Mouse (Mus musculus) MEL (cell line): ENCODE measurements around the gene Notum. TPM values are rescaled to one million over a fixed set of nuclear protein-coding genes. Genes with fewer than 3 reads are reported as not detected.
A peak's percentile ranks its signal among the peaks of the same experiment; 100 is the strongest.

ENCODE experiments used
- DNase-seq: peaks from one replicate; pipeline ENCODE4 v3.0.0; 2011; ENCODE audit warnings: low read depth, low spot score
- H3K27ac ChIP-seq: 2 replicates; pipeline ENCODE4 v1.5.1; 2012; ENCODE audit warnings: low read depth, mild to moderate bottlenecking, control low read depth, low read length, moderate library complexity; ENCODE audit not compliant: control insufficient read depth
- H3K27me3 ChIP-seq, 2 experiments: fragments of 150-350 bp in 1 of 2; sonication (generic) in 1 of 2; 2 replicates each; pipeline ENCODE4 v1.6.1; 2012; ENCODE audit warnings: low read length in 2 of 2, mild to moderate bottlenecking in 2 of 2, improper control_type of control experiment in 1 of 2, moderate library complexity in 1 of 2; ENCODE audit not compliant: insufficient read depth in 2 of 2, control insufficient read depth in 1 of 2
- H3K36me3 ChIP-seq, 2 experiments: 2 replicates each; pipeline ENCODE4 v1.6.1; 2012 to 2014; ENCODE audit warnings: low read length in 2 of 2, improper control_type of control experiment in 1 of 2, inconsistent platforms in 1 of 2, mild to moderate bottlenecking in 1 of 2; ENCODE audit not compliant: insufficient read depth in 2 of 2, control insufficient read depth in 1 of 2
- H3K4me1 ChIP-seq, 2 experiments: fragments of 150-350 bp in 1 of 2; sonication (generic) in 1 of 2; 2 replicates each; pipeline ENCODE4 v1.6.1; 2012; ENCODE audit warnings: low read length in 2 of 2, improper control_type of control experiment in 1 of 2, mild to moderate bottlenecking in 1 of 2; ENCODE audit not compliant: insufficient read depth in 2 of 2, control insufficient read depth in 1 of 2
- H3K4me3 ChIP-seq, 2 experiments: fragments of 150-350 bp in 1 of 2; sonication (generic) in 1 of 2; 2 replicates each; pipeline ENCODE4 v1.5.1; 2012; ENCODE audit warnings: low read depth in 2 of 2, low read length in 2 of 2, mild to moderate bottlenecking in 2 of 2, moderate library complexity in 2 of 2, control low read depth in 1 of 2, improper control_type of control experiment in 1 of 2; ENCODE audit not compliant: control insufficient read depth in 1 of 2, insufficient read depth in 1 of 2
- H3K79me2 ChIP-seq: 2 replicates; pipeline ENCODE4 v1.6.1; 2012; ENCODE audit warnings: mild to moderate bottlenecking, low read length, moderate library complexity; ENCODE audit not compliant: control insufficient read depth, poor library complexity, insufficient read depth
- H3K9ac ChIP-seq: 2 replicates; pipeline ENCODE4 v1.6.1; 2012; ENCODE audit warnings: low read depth, mild to moderate bottlenecking, control low read depth, low read length, moderate library complexity; ENCODE audit not compliant: control insufficient read depth, poor library complexity, severe bottlenecking
- H3K9me3 ChIP-seq: fragments of 150-350 bp; sonication (generic); replicated peaks from 2 replicates; pipeline ENCODE4 v1.6.1; 2012; ENCODE audit warnings: mild to moderate bottlenecking, low read length, improper control_type of control experiment, moderate library complexity; ENCODE audit not compliant: insufficient read depth
- BHLHE40 ChIP-seq: IDR thresholded peaks from 2 replicates; pipeline ENCODE4 v1.6.1; 2012; ENCODE audit warnings: low read depth, mild to moderate bottlenecking, inconsistent platforms, low read length, improper control_type of control experiment, borderline replicate concordance
- CHD1 ChIP-seq: IDR thresholded peaks from 2 replicates; pipeline ENCODE4 v1.6.1; 2012; ENCODE audit warnings: low read depth, mild to moderate bottlenecking, inconsistent platforms, low read length, improper control_type of control experiment
- CHD2 ChIP-seq: IDR thresholded peaks from 2 replicates; pipeline ENCODE4 v1.6.1; 2011; ENCODE audit warnings: low read length, improper control_type of control experiment
- CTCF ChIP-seq, 3 experiments: IDR thresholded peaks in 2 of 3; conservative IDR thresholded peaks in 1 of 3; 2 replicates each; pipeline ENCODE4 v1.5.1; 2011 to 2012; ENCODE audit warnings: low read length in 3 of 3, low read depth in 2 of 3, mild to moderate bottlenecking in 2 of 3, improper control_type of control experiment in 1 of 3, inconsistent platforms in 1 of 3, mixed read lengths in 1 of 3, moderate library complexity in 1 of 3; ENCODE audit not compliant: control insufficient read depth in 1 of 3, insufficient read depth in 1 of 3, poor library complexity in 1 of 3, severe bottlenecking in 1 of 3
- E2F4 ChIP-seq: IDR thresholded peaks from 2 replicates; pipeline ENCODE4 v1.6.1; 2011; ENCODE audit warnings: low read depth, low read length, improper control_type of control experiment, borderline replicate concordance
- ELF1 ChIP-seq: IDR thresholded peaks from 2 replicates; pipeline ENCODE4 v1.6.1; 2014; ENCODE audit warnings: low read depth, mild to moderate bottlenecking, inconsistent platforms, low read length, improper control_type of control experiment, moderate library complexity
- ETS1 ChIP-seq: IDR thresholded peaks from 2 replicates; pipeline ENCODE4 v1.6.1; 2012; ENCODE audit warnings: low read depth, mild to moderate bottlenecking, inconsistent platforms, low read length, improper control_type of control experiment, moderate library complexity
- GABPA ChIP-seq: IDR thresholded peaks from 2 replicates; pipeline ENCODE4 v1.6.1; 2012; ENCODE audit warnings: low read depth, mild to moderate bottlenecking, inconsistent platforms, low read length, improper control_type of control experiment, moderate library complexity
- GATA1 ChIP-seq: IDR thresholded peaks from 2 replicates; pipeline ENCODE4 v1.6.1; 2011; ENCODE audit warnings: low read depth, low read length, improper control_type of control experiment
- HCFC1 ChIP-seq: IDR thresholded peaks from 2 replicates; pipeline ENCODE4 v1.6.1; 2012; ENCODE audit warnings: low read depth, mild to moderate bottlenecking, inconsistent platforms, low read length, improper control_type of control experiment, moderate library complexity
- MAX ChIP-seq: IDR thresholded peaks from 2 replicates; pipeline ENCODE4 v1.6.1; 2011; ENCODE audit warnings: low read length, improper control_type of control experiment
- MAZ ChIP-seq: IDR thresholded peaks from 2 replicates; pipeline ENCODE4 v1.6.1; 2012; ENCODE audit warnings: low read depth, mild to moderate bottlenecking, inconsistent platforms, low read length, improper control_type of control experiment
- MXI1 ChIP-seq: IDR thresholded peaks from 2 replicates; pipeline ENCODE4 v1.6.1; 2011; ENCODE audit warnings: mild to moderate bottlenecking, low read depth, low read length, improper control_type of control experiment
- MYC ChIP-seq: IDR thresholded peaks from 2 replicates; pipeline ENCODE4 v1.6.1; 2011; ENCODE audit warnings: low read depth, mild to moderate bottlenecking, low read length, improper control_type of control experiment, moderate library complexity
- NELFE ChIP-seq: IDR thresholded peaks from 2 replicates; pipeline ENCODE4 v1.6.1; 2011; ENCODE audit warnings: low read depth, low read length, improper control_type of control experiment
- POLR2A ChIP-seq, 2 experiments: IDR thresholded peaks; 2 replicates each; pipeline ENCODE4 v1.6.1; 2011 to 2012; ENCODE audit warnings: low read length in 2 of 2, mild to moderate bottlenecking in 2 of 2, control low read depth in 1 of 2, improper control_type of control experiment in 1 of 2, low read depth in 1 of 2, moderate library complexity in 1 of 2; ENCODE audit not compliant: control insufficient read depth in 1 of 2, insufficient read depth in 1 of 2, poor library complexity in 1 of 2
- POLR2AphosphoS5 ChIP-seq: IDR thresholded peaks from 2 replicates; pipeline ENCODE4 v1.6.1; 2012; ENCODE audit warnings: low read depth, borderline replicate concordance, mild to moderate bottlenecking, inconsistent platforms, low read length, moderate library complexity, mixed read lengths
- RAD21 ChIP-seq: IDR thresholded peaks from 2 replicates; pipeline ENCODE4 v1.6.1; 2011; ENCODE audit warnings: mild to moderate bottlenecking, low read depth, low read length, improper control_type of control experiment
- RCOR1 ChIP-seq: IDR thresholded peaks from 2 replicates; pipeline ENCODE4 v1.6.1; 2012; ENCODE audit warnings: low read depth, mild to moderate bottlenecking, inconsistent platforms, low read length, improper control_type of control experiment
- SIN3A ChIP-seq: IDR thresholded peaks from 2 replicates; pipeline ENCODE4 v1.6.1; 2012; ENCODE audit warnings: low read length, improper control_type of control experiment, inconsistent platforms
- TAL1 ChIP-seq: IDR thresholded peaks from 2 replicates; pipeline ENCODE4 v1.6.1; 2012; ENCODE audit warnings: mild to moderate bottlenecking, inconsistent platforms, low read length, moderate library complexity, mixed read lengths
- TBP ChIP-seq: IDR thresholded peaks from 2 replicates; pipeline ENCODE4 v1.8.0; 2011; ENCODE audit warnings: low read depth, low read length, improper control_type of control experiment
- TCF12 ChIP-seq: IDR thresholded peaks from 2 replicates; pipeline ENCODE4 v1.6.1; 2014; ENCODE audit warnings: low read depth, mild to moderate bottlenecking, inconsistent platforms, low read length, improper control_type of control experiment, moderate library complexity
- USF1 ChIP-seq: IDR thresholded peaks from 2 replicates; pipeline ENCODE4 v1.6.1; 2014; ENCODE audit warnings: low read depth, mild to moderate bottlenecking, inconsistent platforms, low read length, improper control_type of control experiment, moderate library complexity
- USF2 ChIP-seq, 2 experiments: IDR thresholded peaks; 2 replicates each; pipeline ENCODE4 v1.6.1; 2011 to 2012; ENCODE audit warnings: improper control_type of control experiment in 2 of 2, low read length in 2 of 2, borderline replicate concordance in 1 of 2, inconsistent platforms in 1 of 2, low read depth in 1 of 2, mild to moderate bottlenecking in 1 of 2; ENCODE audit not compliant: insufficient read depth in 1 of 2
- ZMIZ1 ChIP-seq: IDR thresholded peaks from 2 replicates; pipeline ENCODE4 v1.6.1; 2012; ENCODE audit warnings: low read depth, mild to moderate bottlenecking, inconsistent platforms, low read length, improper control_type of control experiment, moderate library complexity
- polyA plus RNA-seq, 2 experiments: library from polyadenylated mRNA; stranded (reverse) in 1 of 2; unstranded in 1 of 2; fragments of >175 nt in 1 of 2; fragments of >200 nt in 1 of 2; gene quantifications; 2 replicates each; pipeline versions ENCODE4 v1.2.1 to v1.2.4; 2012; ENCODE audit warnings: low replicate concordance in 2 of 2, low read depth in 1 of 2; ENCODE audit not compliant: insufficient read length in 2 of 2, insufficient read depth in 1 of 2, missing spikeins in 1 of 2
- total RNA-seq: library from RNA; depleted of rRNA; stranded (reverse); fragments of 300-350 nt; gene quantifications from 2 replicates; pipeline ENCODE4 v1.2.3, GENCODE M21; 2012

The Notum gene
- total and polyA plus RNA-seq, 3 experiments = not detected

- Histone ChIP-seq H3K79me2 (peaks cover 33% of the 10 kb centered on the region), H3K4me3 (no peak overlapping the region), H3K36me3 (peaks cover 7 to 8% of the 10 kb centered on the region in 2 experiments), H3K9ac (no peak overlapping the region), H3K27me3 (no peaks in the 10 kb centered on the region), H3K27ac (no peak overlapping the region), H3K4me1 (peaks cover 0 to 12% of the 10 kb centered on the region in 2 experiments; a peak in 3 of 4 replicates), H3K9me3 (no peaks in the 10 kb centered on the region)
- no peak for TF ChIP-seq TBP
- TF ChIP-seq MXI1 = no peak
- no peak for TF ChIP-seq USF1
- TF ChIP-seq RCOR1 = no peak
- no peak for TF ChIP-seq POLR2A (IDR thresholded peaks at IDR 0.05; ENCODE audit: control insufficient read depth in 1 of 2, insufficient read depth in 1 of 2, low read depth in 1 of 2, low read length in 2 of 2, poor library complexity in 1 of 2)
- TF ChIP-seq CHD1 = no peak
- no peak for TF ChIP-seq SIN3A
- no peak for TF ChIP-seq USF2 (IDR thresholded peaks at IDR 0.05; ENCODE audit: borderline replicate concordance in 1 of 2, insufficient read depth in 1 of 2, low read depth in 1 of 2, low read length in 2 of 2)
- no peak for TF ChIP-seq ZMIZ1
- no peak for TF ChIP-seq BHLHE40
- no peak for TF ChIP-seq GATA1
- TF ChIP-seq ELF1 = no peak
- no peak for TF ChIP-seq MAZ
- no peak for TF ChIP-seq E2F4
- no peak for TF ChIP-seq GABPA
- TF ChIP-seq TAL1 = no peak
- no peak for DNase-seq
Observed at GRCm38 (mm10) chr11:120618619-120619535, 42.1 kb downstream of the Notum start.

- Histone ChIP-seq H3K9ac (peak within 1 kb of the TSS; percentile 90), H3K4me1 (peaks cover 0 to 10% of the 10 kb centered on the region in 2 experiments; a peak in 3 of 4 replicates), H3K9me3 (no peaks in the 10 kb centered on the region), H3K4me3 (peak within 1 kb of the TSS; percentile 88 to 93), H3K27me3 (no peaks in the 10 kb centered on the region), H3K36me3 (peaks cover 4 to 8% of the 10 kb centered on the region in 2 experiments), H3K79me2 (peaks cover 23% of the 10 kb centered on the region), H3K27ac (peak within 1 kb of the TSS; percentile 57)
- peak; percentile 97 for DNase-seq
- TF ChIP-seq SIN3A = peak; percentile 86
- TF ChIP-seq HCFC1 = peak; percentile 76
- TF ChIP-seq ZMIZ1 = peak; percentile 92
- TF ChIP-seq BHLHE40 = no peak
- TF ChIP-seq CTCF (IDR thresholded peaks at IDR 0.05 in 2 of 3, conservative IDR thresholded peaks at IDR 0.05 in 1 of 3; ENCODE audit: control insufficient read depth in 1 of 3, insufficient read depth in 1 of 3, low read depth in 2 of 3, low read length in 3 of 3, poor library complexity in 1 of 3, severe bottlenecking in 1 of 3) = no peak
- TF ChIP-seq MAX = peak; percentile 87
- TF ChIP-seq MYC = no peak; the same call in 1 of the 2 replicates
- no peak for TF ChIP-seq TBP
- 0 out of 2 replicates have a peak, but pooled peaks have one; percentile 11 for TF ChIP-seq ETS1
- no peak for TF ChIP-seq E2F4
- 0 out of 2 replicates have a peak, but pooled peaks have one; percentile 8 for TF ChIP-seq ELF1
- peak; percentile 59; the same call in 1 of the 2 replicates for TF ChIP-seq MAZ
- peak; percentile 91 for TF ChIP-seq NELFE
- TF ChIP-seq MXI1 = peak; percentile 80
- TF ChIP-seq USF1 = peak; percentile 57
- TF ChIP-seq CHD2 = 0 out of 2 replicates have a peak, but pooled peaks have one; percentile 20
- TF ChIP-seq POLR2AphosphoS5 = peak; percentile 73; the same call in 1 of the 2 replicates
- TF ChIP-seq POLR2A (IDR thresholded peaks at IDR 0.05; ENCODE audit: control insufficient read depth in 1 of 2, insufficient read depth in 1 of 2, low read depth in 1 of 2, low read length in 2 of 2, poor library complexity in 1 of 2) = peak; percentile 89 to 92
- no peak for TF ChIP-seq GABPA
- 0 out of 2 replicates have a peak, but pooled peaks have one; percentile 0 for TF ChIP-seq GATA1
- peak; percentile 65; the same call in 1 of the 2 replicates for TF ChIP-seq TCF12
- no peak for TF ChIP-seq RAD21
Observed at GRCm38 (mm10) chr11:120617519-120618112, 43.4 kb downstream of the Notum start, which contains the start of gene Pcyt2. Gene Pcyt2, minus strand, starts transcription at chr11:120617936.
